Mouse (Mus musculus) frontal cortex, adult (tissue): ENCODE measurements at regions not wholly inside any gene's neighbourhood (a gene's known extent, or its start where the extent isn't known, plus 50 kb on each side); places are given as distances from the start of the nearest gene placed in this dataset.
"Not testable (repeated sequence)": the region's sequence is repeated elsewhere in the genome, so short reads cannot be mapped to it uniquely, and the experiment has no call there.

ENCODE experiments used
- ATAC-seq: cut with Nextera tagmentation; 2 replicates; pipeline ENCODE4 v1.9.2; 2017; ENCODE audit warnings: mild to moderate bottlenecking, moderate library complexity, mixed read lengths; ENCODE audit not compliant: low TSS enrichment

GRCm38 (mm10) chr19:51355701-51356100, 677.3 kb upstream of the Sorcs1 start:
- ATAC-seq = no peak

- no peak for ATAC-seq
Measured at GRCm38 (mm10) chr19:51340491-51340890, 662.0 kb upstream of the Sorcs1 start.

- ATAC-seq = no peak
Measured at GRCm38 (mm10) chr19:51330010-51330409, 651.6 kb upstream of the Sorcs1 start.

- ATAC-seq = peak; percentile 50
Measured at GRCm38 (mm10) chr19:51303708-51304107, 625.3 kb upstream of the Sorcs1 start.

- not testable (repeated sequence) for ATAC-seq
Measured at GRCm38 (mm10) chr19:51296631-51297030, 618.2 kb upstream of the Sorcs1 start.

GRCm38 (mm10) chr19:51268978-51269556, 590.6 kb upstream of the Sorcs1 start:
- ATAC-seq = no peak

- no peak for ATAC-seq
Measured at GRCm38 (mm10) chr19:51240295-51240864, 561.9 kb upstream of the Sorcs1 start.

- no peak for ATAC-seq
Measured at GRCm38 (mm10) chr19:51238181-51238523, 559.7 kb upstream of the Sorcs1 start.

GRCm38 (mm10) chr19:51237509-51238180, 559.2 kb upstream of the Sorcs1 start:
- ATAC-seq = no peak

GRCm38 (mm10) chr19:51232525-51232924, 554.1 kb upstream of the Sorcs1 start:
- ATAC-seq = no peak

GRCm38 (mm10) chr19:51226932-51227331, 548.5 kb upstream of the Sorcs1 start:
- ATAC-seq = no peak

GRCm38 (mm10) chr19:51201391-51201790, 522.9 kb upstream of the Sorcs1 start:
- ATAC-seq = peak; percentile 85
